Mouse (Mus musculus): Measurements from ENCODE around the gene Rtkn. TPM values are rescaled to one million over a fixed set of nuclear protein-coding genes. Genes with fewer than 3 reads are reported as not detected.

The Rtkn gene
- polyA plus RNA-seq, 1 experiment = 0.39 TPM

- peaks cover 7% of the 10 kb centered on the region; the same call in 1 of the 2 replicates for H3K9me3 ChIP-seq (ENCODE audit: control insufficient read depth, low read length)
- no peak overlapping the region for H3K4me3 ChIP-seq (replicated peaks)
- H3K27me3 ChIP-seq (ENCODE audit: control insufficient read depth) = peaks cover 55% of the 10 kb centered on the region
- no peaks in the 10 kb centered on the region for H3K36me3 ChIP-seq (ENCODE audit: control insufficient read depth)
- peaks cover 28% of the 10 kb centered on the region for H3K4me1 ChIP-seq (ENCODE audit: control insufficient read depth)
- TF ChIP-seq TAL1 (IDR thresholded peaks at IDR 0.05; ENCODE audit: low read length) (no peak), GATA1 (IDR thresholded peaks at IDR 0.05; ENCODE audit: low read length) (no peak)
Measured at GRCm38 (mm10) chr6:83161442-83161841, 26.2 kb downstream of the Rtkn start.

GRCm38 (mm10) chr6:83161921-83162641, 26.8 kb downstream of the Rtkn start:
- Histone ChIP-seq H3K36me3 (ENCODE audit: control insufficient read depth) (no peaks in the 10 kb centered on the region), H3K27me3 (ENCODE audit: control insufficient read depth) (peaks cover 50% of the 10 kb centered on the region), H3K4me3 (replicated peaks) (peak overlapping the region; percentile 39), H3K4me1 (ENCODE audit: control insufficient read depth) (peaks cover 30% of the 10 kb centered on the region), H3K9me3 (ENCODE audit: control insufficient read depth, low read length) (peaks cover 7% of the 10 kb centered on the region; the same call in 1 of the 2 replicates)
- no peak for TF ChIP-seq GATA1 (IDR thresholded peaks at IDR 0.05; ENCODE audit: low read length)
- TF ChIP-seq TAL1 (IDR thresholded peaks at IDR 0.05; ENCODE audit: low read length) = no peak

- TF ChIP-seq TAL1 (IDR thresholded peaks at IDR 0.05; ENCODE audit: low read length) = no peak
- TF ChIP-seq GATA1 (IDR thresholded peaks at IDR 0.05; ENCODE audit: low read length) = no peak
- Histone ChIP-seq H3K27me3 (ENCODE audit: control insufficient read depth) (peaks cover 50% of the 10 kb centered on the region), H3K36me3 (ENCODE audit: control insufficient read depth) (peaks cover under 1% of the 10 kb centered on the region; the same call in 1 of the 2 replicates), H3K4me1 (ENCODE audit: control insufficient read depth) (peaks cover 36% of the 10 kb centered on the region), H3K9me3 (ENCODE audit: control insufficient read depth, low read length) (peaks cover 7% of the 10 kb centered on the region; the same call in 1 of the 2 replicates), H3K4me3 (replicated peaks) (peak overlapping the region; percentile 39)
Measured at GRCm38 (mm10) chr6:83162701-83163100, 27.4 kb downstream of the Rtkn start.

GRCm38 (mm10) chr6:83165026-83165606, 29.9 kb downstream of the Rtkn start:
- peaks cover 52% of the 10 kb centered on the region for H3K4me1 ChIP-seq (ENCODE audit: control insufficient read depth)

GRCm38 (mm10) chr6:83165607-83166242, 30.5 kb downstream of the Rtkn start, which contains the start of gene Dctn1:
TSS of gene Dctn1 (plus strand) at chr6:83165920.
- peaks cover 52% of the 10 kb centered on the region for H3K4me1 ChIP-seq (ENCODE audit: control insufficient read depth)

More at GRCm38 (mm10) chr6:83165026-83165606, 29.9 kb downstream of the Rtkn start:
- Histone ChIP-seq H3K9me3 (ENCODE audit: control insufficient read depth, low read length) (peaks cover 7% of the 10 kb centered on the region; the same call in 1 of the 2 replicates), H3K27me3 (ENCODE audit: control insufficient read depth) (peaks cover 43% of the 10 kb centered on the region), H3K4me3 (replicated peaks) (peak overlapping the region; percentile 78), H3K36me3 (ENCODE audit: control insufficient read depth) (peaks cover 11% of the 10 kb centered on the region)
- TF ChIP-seq GATA1 (IDR thresholded peaks at IDR 0.05; ENCODE audit: low read length) (no peak), TAL1 (IDR thresholded peaks at IDR 0.05; ENCODE audit: low read length) (no peak)

GRCm38 (mm10) chr6:83166243-83166630, 31.0 kb downstream of the Rtkn start:
- Histone ChIP-seq H3K36me3 (ENCODE audit: control insufficient read depth) (peaks cover 13% of the 10 kb centered on the region), H3K4me3 (replicated peaks) (peak overlapping the region; percentile 78), H3K4me1 (ENCODE audit: control insufficient read depth) (peaks cover 52% of the 10 kb centered on the region), H3K9me3 (ENCODE audit: control insufficient read depth, low read length) (peaks cover 7% of the 10 kb centered on the region; the same call in 1 of the 2 replicates), H3K27me3 (ENCODE audit: control insufficient read depth) (peaks cover 32% of the 10 kb centered on the region)
- no peak for TF ChIP-seq GATA1 (IDR thresholded peaks at IDR 0.05; ENCODE audit: low read length)
- TF ChIP-seq TAL1 (IDR thresholded peaks at IDR 0.05; ENCODE audit: low read length) = no peak

More at GRCm38 (mm10) chr6:83165607-83166242, 30.5 kb downstream of the Rtkn start, which contains the start of gene Dctn1:
- TF ChIP-seq GATA1 (IDR thresholded peaks at IDR 0.05; ENCODE audit: low read length) = no peak
- TF ChIP-seq TAL1 (IDR thresholded peaks at IDR 0.05; ENCODE audit: low read length) = no peak
- H3K9me3 ChIP-seq (ENCODE audit: control insufficient read depth, low read length) = peaks cover 7% of the 10 kb centered on the region; the same call in 1 of the 2 replicates
- peaks cover 37% of the 10 kb centered on the region for H3K27me3 ChIP-seq (ENCODE audit: control insufficient read depth)
- H3K4me3 ChIP-seq (replicated peaks) = peak within 1 kb of the TSS; percentile 78
- H3K36me3 ChIP-seq (ENCODE audit: control insufficient read depth) = peaks cover 11% of the 10 kb centered on the region

GRCm38 (mm10) chr6:83169872-83170271, 34.6 kb downstream of the Rtkn start:
- Histone ChIP-seq H3K27me3 (ENCODE audit: control insufficient read depth) (no peaks in the 10 kb centered on the region), H3K4me3 (replicated peaks) (no peak overlapping the region), H3K9me3 (ENCODE audit: control insufficient read depth, low read length) (no peaks in the 10 kb centered on the region), H3K4me1 (ENCODE audit: control insufficient read depth) (peaks cover 35% of the 10 kb centered on the region), H3K36me3 (ENCODE audit: control insufficient read depth) (peaks cover 16% of the 10 kb centered on the region)
- TF ChIP-seq TAL1 (IDR thresholded peaks at IDR 0.05; ENCODE audit: low read length) (no peak), GATA1 (IDR thresholded peaks at IDR 0.05; ENCODE audit: low read length) (no peak)

- no peaks in the 10 kb centered on the region for H3K27me3 ChIP-seq (ENCODE audit: control insufficient read depth)
- TF ChIP-seq GATA1 (IDR thresholded peaks at IDR 0.05; ENCODE audit: low read length) = no peak
- no peak for TF ChIP-seq TAL1 (IDR thresholded peaks at IDR 0.05; ENCODE audit: low read length)
- no peak overlapping the region for H3K4me3 ChIP-seq (replicated peaks)
- peaks cover 32% of the 10 kb centered on the region for H3K4me1 ChIP-seq (ENCODE audit: control insufficient read depth)
- no peaks in the 10 kb centered on the region for H3K9me3 ChIP-seq (ENCODE audit: control insufficient read depth, low read length)
- H3K36me3 ChIP-seq (ENCODE audit: control insufficient read depth) = peaks cover 20% of the 10 kb centered on the region
Measured at GRCm38 (mm10) chr6:83171063-83171462, 35.8 kb downstream of the Rtkn start.
